In genomic region chr10:46011916-46012596, GRCm38 (mm10) we compare ENCODE assay signal across 9 mouse cellular contexts.
DNase-seq lines count a peak whose midpoint lies in the region; ATAC-seq and TF ChIP-seq lines count a peak whose summit lies in the region.
"Had no signal": no experiment of that assay in that cellular context is flagged by ENCODE, and none has a peak within 500 bp of the region (broad histone marks: within the 10 kb centered on the region; RNA-seq: fewer than 3 reads in every experiment).

No protein-coding gene starts in this region.

- no peak overlapping the region for H3K27ac ChIP-seq in liver, embryonic 12.5 days
- H3K27ac ChIP-seq in forebrain, embryonic 12.5 days = no peak overlapping the region
- H3K27ac ChIP-seq in intestine, embryonic 14.5 days (ENCODE audit: low read depth) = no peak overlapping the region
- no peak overlapping the region for H3K27ac ChIP-seq in left cerebral cortex, adult 2 months
- H3K27ac ChIP-seq in midbrain, embryonic 12.5 days (replicated peaks) = no peak overlapping the region
- H3K27ac ChIP-seq in stomach, embryonic 15.5 days = no peak overlapping the region

- intact Hi-C loops in left cerebral cortex, adult 2 months (cut with DNase I) = loop anchor here (5.0 to 10.0 kb wide), 2 partner anchors 225 to 337 kb away; no protein-coding TSS in a partner anchor

- H3K4me3 ChIP-seq in liver, embryonic 12.5 days = no peak overlapping the region
- H3K4me3 ChIP-seq in forebrain, embryonic 12.5 days (replicated peaks) = no peak overlapping the region
- no peak overlapping the region for H3K4me3 ChIP-seq in intestine, embryonic 14.5 days (ENCODE audit: low read depth, low read length)
- peak overlapping the region; percentile 35; the same call in 1 of the 2 replicates for H3K4me3 ChIP-seq in left cerebral cortex, adult 2 months
- no peak overlapping the region for H3K4me3 ChIP-seq in midbrain, embryonic 12.5 days
- no peak overlapping the region for H3K4me3 ChIP-seq in stomach, embryonic 15.5 days (replicated peaks)
- H3K4me3 ChIP-seq: myocyte had no signal

- H3K9me3 ChIP-seq in liver, embryonic 12.5 days (replicated peaks) = no peaks in the 10 kb centered on the region
- H3K9me3 ChIP-seq in forebrain, embryonic 12.5 days = no peaks in the 10 kb centered on the region
- H3K9me3 ChIP-seq in intestine, embryonic 14.5 days (ENCODE audit: control insufficient read depth, low read length) = no peaks in the 10 kb centered on the region
- H3K9me3 ChIP-seq in midbrain, embryonic 12.5 days = no peaks in the 10 kb centered on the region
- no peaks in the 10 kb centered on the region for H3K9me3 ChIP-seq in stomach, embryonic 15.5 days

- H3K27me3 ChIP-seq in liver, embryonic 12.5 days (replicated peaks) = no peaks in the 10 kb centered on the region
- H3K27me3 ChIP-seq in forebrain, embryonic 12.5 days = no peaks in the 10 kb centered on the region
- H3K27me3 ChIP-seq in intestine, embryonic 14.5 days (replicated peaks; ENCODE audit: control insufficient read depth, insufficient read depth, low read length) = no peaks in the 10 kb centered on the region
- no peaks in the 10 kb centered on the region for H3K27me3 ChIP-seq in midbrain, embryonic 12.5 days
- H3K27me3 ChIP-seq in stomach, embryonic 15.5 days (replicated peaks) = no peaks in the 10 kb centered on the region

- 19% methylated on average over 12 of the region's 12 CpGs for WGBS in liver, embryonic 12.5 days (ENCODE audit: insufficient replicate concordance)
- WGBS in forebrain, embryonic 12.5 days = 23% methylated on average over 12 of the region's 12 CpGs
- WGBS in intestine, embryonic 14.5 days = 25% methylated on average over 12 of the region's 12 CpGs
- 24% methylated on average over 12 of the region's 12 CpGs for WGBS in midbrain, embryonic 12.5 days
- 25% methylated on average over 12 of the region's 12 CpGs for WGBS in stomach, embryonic 15.5 days

- DNase-seq in liver = peak; percentile 12
- peak; percentile 59 for DNase-seq in brain, embryonic 18.5 days (ENCODE audit: low read depth, low spot score)
- peak; percentile 55 for DNase-seq in intestine, embryonic 14.5 days (ENCODE audit: low spot score)
- DNase-seq in left cerebral cortex, adult 2 months (ENCODE audit: extremely low spot score in 1 of 2, low spot score in 2 of 2) = peak; percentile 55 to 63

- TF ChIP-seq CTCF in left cerebral cortex, adult 2 months (IDR thresholded peaks at IDR 0.05) = peak; percentile 97

- H3K9ac ChIP-seq in liver, embryonic 12.5 days = no peak overlapping the region
- no peak overlapping the region for H3K9ac ChIP-seq in forebrain, embryonic 12.5 days
- no peak overlapping the region for H3K9ac ChIP-seq in intestine, embryonic 14.5 days (ENCODE audit: low read length)
- no peak overlapping the region for H3K9ac ChIP-seq in midbrain, embryonic 12.5 days (replicated peaks)
- no peak overlapping the region for H3K9ac ChIP-seq in stomach, embryonic 15.5 days

- H3K4me1 ChIP-seq in liver, embryonic 12.5 days = no peaks in the 10 kb centered on the region
- peaks cover 3% of the 10 kb centered on the region; the same call in 1 of the 2 replicates for H3K4me1 ChIP-seq in forebrain, embryonic 12.5 days
- H3K4me1 ChIP-seq in intestine, embryonic 14.5 days (replicated peaks; ENCODE audit: control insufficient read depth, insufficient read depth, low read length) = no peaks in the 10 kb centered on the region
- 0 out of 2 replicates have a peak, but pooled peaks cover 3% of the 10 kb centered on the region for H3K4me1 ChIP-seq in midbrain, embryonic 12.5 days
- no peaks in the 10 kb centered on the region for H3K4me1 ChIP-seq in stomach, embryonic 15.5 days

- no peaks in the 10 kb centered on the region for H3K36me3 ChIP-seq in liver, embryonic 12.5 days
- H3K36me3 ChIP-seq in forebrain, embryonic 12.5 days (replicated peaks) = no peaks in the 10 kb centered on the region
- H3K36me3 ChIP-seq in intestine, embryonic 14.5 days (ENCODE audit: control insufficient read depth, insufficient read depth, low read length) = no peaks in the 10 kb centered on the region
- no peaks in the 10 kb centered on the region for H3K36me3 ChIP-seq in midbrain, embryonic 12.5 days
- no peaks in the 10 kb centered on the region for H3K36me3 ChIP-seq in stomach, embryonic 15.5 days

- ATAC-seq in liver, embryonic 12.5 days = no peak
- ATAC-seq in forebrain, embryonic 12.5 days (ENCODE audit: low FRiP score) = peak; percentile 92
- 0 out of 2 replicates have a peak, but pooled peaks have one; percentile 72 for ATAC-seq in intestine, embryonic 14.5 days (replicated peaks; ENCODE audit: low FRiP score, low TSS enrichment, low read depth)
- peak; percentile 92 for ATAC-seq in midbrain, embryonic 12.5 days (ENCODE audit: low FRiP score, low read depth)
- ATAC-seq in stomach, embryonic 15.5 days (ENCODE audit: insufficient read depth, low FRiP score, low read depth) = peak; percentile 35; the same call in 1 of the 2 replicates

- no peak overlapping the region for H3K4me2 ChIP-seq in liver, embryonic 12.5 days
- H3K4me2 ChIP-seq in forebrain, embryonic 12.5 days = peak overlapping the region; percentile 6; the same call in 1 of the 2 replicates
- no peak overlapping the region for H3K4me2 ChIP-seq in intestine, embryonic 14.5 days (ENCODE audit: low read length)
- no peak overlapping the region for H3K4me2 ChIP-seq in midbrain, embryonic 12.5 days (replicated peaks)
- no peak overlapping the region for H3K4me2 ChIP-seq in stomach, embryonic 15.5 days
